Mouse (Mus musculus): ENCODE data around the gene Sgce.
"Not testable (repeated sequence)": the region's sequence is repeated elsewhere in the genome, so short reads cannot be mapped to it uniquely, and the experiment has no call there.

The Sgce gene

DNA sequence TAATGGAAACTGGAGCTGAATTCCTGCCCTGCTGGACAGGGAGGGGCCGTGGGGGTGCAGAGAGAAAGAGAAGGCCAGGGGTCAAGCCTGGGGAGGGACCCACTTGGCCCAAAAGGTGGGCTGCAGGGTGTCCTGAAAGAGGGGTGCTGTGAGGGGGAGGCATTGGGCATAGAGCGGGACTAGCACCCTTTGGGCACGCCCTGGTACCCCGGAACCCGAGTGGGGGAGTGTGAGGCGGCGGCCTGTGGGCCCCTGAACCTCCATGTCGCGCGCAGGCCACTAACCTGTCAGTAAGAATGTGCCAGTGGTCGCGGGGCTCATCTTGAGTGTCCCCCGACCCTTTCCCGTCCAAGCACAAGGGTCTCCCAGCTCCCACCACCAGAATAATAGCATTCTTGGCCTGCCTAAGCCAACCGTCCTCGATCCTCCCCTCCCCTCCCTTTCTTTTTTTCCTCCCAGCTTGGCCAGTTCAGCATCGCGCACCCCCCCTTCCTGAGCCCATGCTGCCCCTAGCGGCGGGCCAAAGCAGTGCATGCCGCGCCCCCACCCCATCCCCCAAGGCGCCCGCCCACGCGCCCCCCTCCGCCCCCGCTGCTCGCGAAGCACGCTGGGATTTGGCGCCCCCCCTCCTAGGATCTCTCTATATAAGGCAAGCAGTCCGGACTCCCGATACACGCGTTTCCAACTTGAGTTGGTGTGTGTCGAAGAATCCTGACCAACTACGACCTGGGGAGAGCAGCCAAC lies at the start of gene Sgce, which contains the start of gene Peg10:
TSS of gene Sgce (minus strand) at position 512 of the 744 bp plus-strand sequence.
TSS of gene Peg10 (plus strand) at position 611 of the 744 bp plus-strand sequence.
- DNase-seq (ENCODE audit: low spot score), result no peak

DNA sequence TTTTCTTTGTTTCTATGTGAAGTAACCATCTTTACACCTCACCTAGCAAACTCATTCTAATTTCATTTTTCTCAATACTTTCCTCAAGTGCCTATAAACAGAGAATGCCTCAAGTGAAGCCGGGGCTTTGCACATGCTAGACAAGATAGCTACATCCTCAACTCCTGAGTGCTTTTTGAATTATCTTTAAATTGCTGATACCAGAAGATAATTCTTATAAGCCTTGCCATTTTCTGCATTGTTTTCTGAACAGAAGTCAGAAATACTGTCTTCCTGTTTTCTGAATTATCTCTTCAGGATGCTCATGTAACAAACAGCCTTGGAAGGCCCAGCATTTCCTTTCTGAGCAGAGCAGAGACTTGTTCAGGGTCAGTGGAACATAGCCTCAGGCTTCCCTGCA lies 49.3 kb upstream of the Sgce start:
- DNase-seq (ENCODE audit: low spot score), result no peak

DNA sequence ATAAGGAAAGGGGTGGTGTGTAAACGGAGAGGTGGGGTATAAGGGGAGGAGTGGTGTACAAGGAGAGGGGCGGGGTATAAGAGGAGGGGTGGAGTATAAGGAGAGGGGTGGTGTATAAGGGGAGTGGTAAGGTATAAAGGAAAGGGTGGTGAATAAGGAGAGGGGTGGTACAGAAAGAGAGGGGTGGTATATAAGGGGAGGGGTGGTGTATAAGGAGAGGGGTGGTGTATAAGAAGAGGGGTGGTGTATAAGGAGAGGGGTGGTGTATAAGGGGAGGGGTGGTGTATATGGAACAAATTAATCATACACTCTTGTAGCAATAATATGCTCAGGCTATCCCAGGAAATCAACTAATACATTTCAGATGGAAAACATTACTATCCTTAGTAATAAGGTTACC lies 15.2 kb upstream of the Sgce start:
- DNase-seq (ENCODE audit: low spot score), result no peak

DNA sequence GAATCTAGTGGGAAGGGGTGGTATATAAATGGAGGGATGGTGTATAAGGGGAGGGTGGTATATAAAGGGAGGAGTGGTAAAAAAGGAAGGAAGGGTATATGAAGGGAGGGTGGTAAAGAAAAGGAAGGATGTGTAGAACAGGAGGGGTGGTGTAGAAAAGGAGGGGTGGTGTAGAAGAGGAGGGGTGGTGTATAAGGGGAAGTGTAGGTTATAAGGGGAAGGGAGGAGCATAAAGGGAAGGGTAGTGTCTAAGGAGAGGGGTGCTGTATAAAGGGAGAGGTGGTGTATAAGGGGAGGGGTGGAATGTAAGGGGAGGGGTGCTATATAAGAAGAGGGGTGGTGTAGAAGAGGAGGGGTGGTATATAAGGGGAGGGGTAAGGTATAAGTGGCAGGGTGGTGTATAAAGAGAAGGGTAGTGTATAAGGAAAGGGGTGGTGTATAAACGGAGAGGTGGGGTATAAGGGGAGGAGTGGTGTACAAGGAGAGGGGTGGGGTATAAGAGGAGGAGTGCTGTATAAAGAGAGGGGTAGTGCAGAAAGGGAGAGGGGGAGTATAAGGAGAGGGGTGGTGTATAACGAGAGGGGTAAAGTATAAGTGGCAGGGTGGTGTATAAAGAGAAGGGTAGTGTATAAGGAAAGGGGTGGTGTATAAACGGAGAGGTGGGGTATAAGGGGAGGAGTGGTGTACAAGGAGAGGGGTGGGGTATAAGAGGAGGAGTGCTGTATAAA lies 14.6 kb upstream of the Sgce start:
- not testable (repeated sequence) for DNase-seq (ENCODE audit: low spot score)

DNA sequence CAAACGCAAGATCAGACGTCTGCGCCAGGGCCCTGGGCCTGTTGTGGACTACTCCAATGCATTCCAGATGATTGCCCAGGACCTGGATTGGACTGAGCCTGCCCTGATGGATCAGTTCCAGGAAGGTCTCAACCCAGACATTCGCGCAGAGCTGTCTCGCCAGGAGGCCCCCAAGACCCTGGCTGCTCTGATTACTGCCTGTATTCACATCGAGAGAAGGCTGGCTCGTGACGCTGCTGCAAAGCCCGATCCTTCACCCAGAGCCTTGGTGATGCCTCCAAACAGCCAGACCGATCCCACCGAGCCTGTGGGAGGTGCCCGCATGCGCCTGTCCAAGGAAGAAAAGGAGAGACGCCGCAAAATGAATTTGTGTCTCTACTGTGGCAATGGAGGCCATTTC lies 7.9 kb upstream of the Sgce start:
- no peak for DNase-seq (ENCODE audit: low spot score)

DNA sequence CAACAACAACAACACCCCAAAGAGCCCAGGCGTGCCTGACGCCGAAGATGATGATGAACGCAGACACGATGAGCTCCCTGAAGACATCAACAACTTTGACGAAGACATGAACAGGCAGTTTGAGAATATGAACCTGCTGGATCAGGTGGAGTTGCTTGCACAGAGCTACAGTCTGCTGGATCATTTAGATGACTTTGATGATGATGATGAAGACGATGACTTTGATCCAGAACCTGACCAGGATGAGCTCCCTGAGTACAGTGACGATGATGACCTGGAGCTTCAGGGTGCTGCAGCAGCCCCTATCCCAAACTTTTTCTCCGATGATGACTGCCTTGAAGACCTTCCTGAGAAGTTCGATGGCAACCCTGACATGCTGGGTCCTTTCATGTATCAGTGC lies 7.3 kb upstream of the Sgce start:
- DNase-seq (ENCODE audit: low spot score), result no peak

GRCm38 (mm10) chr6:4751355-4751754 lies 4.3 kb upstream of the Sgce start:
- no peak for DNase-seq (ENCODE audit: low spot score)

DNA sequence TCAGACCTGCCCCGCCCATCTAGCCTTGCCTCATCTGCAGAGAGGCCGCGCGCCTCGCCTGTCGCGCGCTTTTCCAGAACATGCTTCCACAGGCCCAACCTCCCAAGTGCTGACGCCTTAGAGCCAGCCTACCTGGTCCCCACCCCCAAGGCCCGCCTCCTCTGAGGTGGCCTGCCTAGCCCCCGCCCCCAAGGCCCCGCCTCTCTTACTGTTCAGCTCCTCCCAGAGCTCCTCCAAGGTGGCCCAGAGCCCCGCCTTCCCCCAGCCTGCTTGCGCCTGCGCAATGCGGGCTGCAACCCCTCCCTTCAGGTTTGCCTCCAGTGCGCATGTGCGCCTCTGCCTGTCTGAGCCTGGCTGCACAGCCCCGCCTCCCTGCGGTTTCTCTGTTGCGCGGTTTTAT lies 2.1 kb upstream of the Sgce start:
- peak; percentile 85 for DNase-seq (ENCODE audit: low spot score)

GRCm38 (mm10) chr6:4748506-4748961 lies 1.5 kb upstream of the Sgce start:
- DNase-seq (ENCODE audit: low spot score), result peak; percentile 12

GRCm38 (mm10) chr6:4747677-4748505 lies 884 bp upstream of the Sgce start:
- peak; percentile 49 for DNase-seq (ENCODE audit: low spot score)

DNA sequence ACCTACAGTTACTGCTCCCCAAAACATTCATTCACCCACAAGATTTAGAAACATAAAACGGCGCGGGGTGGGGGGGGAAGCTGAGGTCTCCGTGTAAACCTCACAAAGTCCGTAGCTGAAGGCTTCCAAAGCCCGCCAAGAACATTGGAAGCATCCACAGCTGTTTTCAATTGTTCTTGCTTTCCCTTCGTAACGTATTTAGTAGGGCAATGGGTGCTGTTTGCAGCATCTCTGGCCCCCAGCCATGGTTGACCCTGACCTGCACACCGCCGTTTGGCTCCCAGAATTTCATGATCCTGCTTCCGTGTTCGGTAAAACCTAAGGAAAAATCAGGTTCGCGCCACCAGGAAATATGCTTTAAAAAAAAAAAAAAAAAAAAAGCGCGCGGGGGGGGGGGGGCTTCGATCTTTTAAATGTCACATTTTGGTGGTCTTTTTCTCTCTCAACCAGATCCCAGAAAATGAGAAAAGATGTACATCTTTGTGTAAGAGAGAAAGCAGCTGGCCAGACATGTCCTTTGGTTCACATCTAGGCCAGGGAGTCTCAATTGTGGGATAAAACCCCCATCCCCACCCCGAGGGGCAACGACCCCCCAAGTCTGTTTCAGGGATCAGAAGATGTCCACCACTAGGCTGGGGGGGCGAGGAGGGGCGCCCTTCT lies 841 bp downstream of the Sgce start:
- no peak for DNase-seq (ENCODE audit: low spot score)

DNA sequence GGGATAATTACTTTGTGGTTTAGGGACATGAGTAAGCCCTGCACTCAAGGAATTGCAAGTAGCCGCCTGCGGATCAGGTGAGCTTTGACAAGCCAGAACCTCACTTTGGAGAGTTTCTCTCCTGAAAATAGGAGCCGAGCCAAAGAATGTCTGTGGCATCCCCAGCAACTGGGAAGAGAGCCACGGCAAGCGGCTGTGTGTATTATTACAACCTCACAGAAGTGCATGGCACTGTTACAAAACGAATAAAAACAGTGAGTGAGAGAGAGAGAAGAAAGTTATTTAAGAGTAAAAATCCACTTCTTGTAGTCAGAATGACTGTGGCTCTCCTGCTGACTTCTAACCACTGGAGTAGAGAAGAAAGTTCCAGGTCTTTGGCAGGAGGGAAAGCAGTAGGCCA lies 6.5 kb downstream of the Sgce start:
- DNase-seq (ENCODE audit: low spot score), result no peak

DNA sequence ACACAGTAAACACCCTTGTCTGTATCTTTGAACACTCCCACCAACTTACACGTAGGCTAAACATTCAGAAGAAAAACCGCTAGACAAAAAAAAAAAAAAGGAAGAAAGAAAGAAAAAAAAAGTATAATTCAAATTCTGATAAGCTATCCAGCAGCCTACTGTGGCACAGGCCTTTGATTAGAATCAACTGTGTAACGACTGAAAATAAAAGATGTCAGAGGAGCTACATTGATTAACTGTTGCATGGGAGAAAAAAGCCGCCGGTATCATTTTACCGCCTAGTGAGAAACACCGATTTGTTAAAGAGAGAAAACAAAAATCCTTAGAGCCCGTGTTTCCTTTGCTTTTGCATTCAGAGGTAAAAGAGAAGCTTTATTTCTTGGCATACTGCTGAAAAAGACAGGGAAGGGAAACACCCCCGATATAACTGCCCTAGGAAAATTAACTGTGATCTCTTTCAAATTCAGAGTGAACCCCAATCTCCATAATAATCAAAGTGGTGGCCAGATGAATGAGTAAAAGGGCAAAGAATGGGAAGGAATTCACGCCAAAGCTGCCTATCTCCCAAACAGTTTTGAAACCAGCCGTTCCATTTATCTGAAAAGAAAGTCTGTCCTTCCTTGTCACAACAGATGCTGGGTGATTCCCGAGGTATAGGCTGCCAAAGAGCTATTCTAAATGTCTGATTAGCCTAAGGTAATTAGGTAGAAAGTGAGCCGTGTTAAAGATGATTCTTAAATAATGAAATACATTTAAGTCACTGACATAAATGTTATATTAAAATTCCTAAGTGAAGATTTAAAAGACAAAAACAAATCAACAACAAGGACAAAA lies 7.3 kb downstream of the Sgce start:
- no peak for DNase-seq (ENCODE audit: low spot score)

GRCm38 (mm10) chr6:4738717-4739116 lies 8.3 kb downstream of the Sgce start:
- DNase-seq (ENCODE audit: low spot score), result no peak

DNA sequence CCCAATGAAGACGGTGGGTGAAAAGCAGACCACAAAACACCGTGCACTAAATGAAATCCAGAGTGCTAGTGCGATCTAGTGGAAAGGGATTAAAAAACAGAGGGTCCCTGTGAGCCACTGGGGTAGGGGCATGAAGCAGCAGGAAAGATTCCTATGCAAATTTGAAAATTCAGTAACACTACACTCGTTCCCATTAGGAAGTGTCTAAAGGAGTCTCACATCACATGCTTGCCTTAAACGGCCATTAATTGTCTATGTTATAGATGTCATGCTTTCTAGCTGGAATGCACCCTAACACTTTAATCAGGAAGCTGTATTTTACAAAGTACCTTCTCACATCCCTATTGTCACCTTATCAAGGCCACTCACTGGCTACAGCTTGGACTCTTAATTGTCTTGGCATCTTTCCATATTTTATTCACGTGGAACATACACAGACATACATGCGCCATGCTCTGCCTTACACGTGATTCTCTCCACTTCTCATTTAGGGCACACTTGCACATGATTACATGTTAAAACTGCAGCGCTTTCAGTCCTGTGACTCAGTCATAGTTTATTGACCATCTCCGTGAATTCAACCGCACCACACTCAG lies 8.9 kb downstream of the Sgce start:
- no peak for DNase-seq (ENCODE audit: low spot score)

GRCm38 (mm10) chr6:4736372-4736771 lies 10.6 kb downstream of the Sgce start:
- DNase-seq (ENCODE audit: low spot score), result no peak

GRCm38 (mm10) chr6:4733208-4733607 lies 13.8 kb downstream of the Sgce start:
- DNase-seq (ENCODE audit: low spot score), result no peak

- no peak for DNase-seq (ENCODE audit: low spot score)
Observed at GRCm38 (mm10) chr6:4731675-4732074, 15.3 kb downstream of the Sgce start.

DNA sequence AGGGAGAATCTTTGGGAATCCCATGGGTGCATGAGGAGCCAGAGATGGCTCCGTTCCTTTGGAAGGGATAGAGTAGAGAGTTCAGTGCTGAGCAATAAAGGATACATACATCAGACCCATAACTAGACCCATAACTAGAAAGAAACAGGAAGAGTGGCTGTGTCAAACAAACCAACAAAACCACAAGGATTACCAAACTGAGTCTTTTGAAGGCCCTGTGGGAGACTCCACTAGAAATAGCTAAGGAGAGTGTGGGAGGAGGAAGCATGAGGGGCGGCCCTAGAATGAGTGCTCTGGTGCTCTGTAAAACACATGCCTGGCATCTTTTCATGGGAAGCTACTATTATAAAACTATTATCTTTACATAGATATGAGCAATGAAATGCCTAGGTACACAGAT lies 18.7 kb downstream of the Sgce start:
- no peak for DNase-seq (ENCODE audit: low spot score)

GRCm38 (mm10) chr6:4723998-4724757 lies 22.8 kb downstream of the Sgce start:
- no peak for DNase-seq (ENCODE audit: low spot score)
